Mouse (Mus musculus) ovary, adult 18-20 months (tissue): ENCODE measurements around the gene Olfr136.

Experiments used
- DNase-seq: peaks from one replicate; pipeline ENCODE4 v3.0.0; 2022; ENCODE audit warnings: low spot score, mixed read lengths

Gene Olfr136

DNA sequence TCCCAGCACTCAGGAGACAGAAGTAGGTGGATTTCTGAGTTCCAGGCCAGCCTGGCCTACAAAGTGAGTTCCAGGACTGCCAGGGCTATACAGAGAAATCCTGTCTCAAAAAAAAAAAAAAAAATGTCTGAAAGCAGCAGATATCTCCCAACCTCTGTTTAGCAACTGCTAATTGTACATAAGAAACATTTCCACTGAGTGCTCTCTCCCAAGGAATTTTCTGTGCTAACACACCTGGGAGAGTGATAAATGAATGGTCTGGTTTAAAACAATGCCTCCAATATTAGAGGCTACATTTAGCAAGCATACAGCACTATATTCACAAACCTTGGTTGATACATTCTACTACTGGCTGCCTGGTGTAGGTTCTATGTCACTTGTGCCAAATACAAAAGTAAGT, at the start of gene Olfr136:
TSS of gene Olfr136 (plus strand) at position 301 of the 400 bp plus-strand sequence.
- DNase-seq, result no peak

DNA sequence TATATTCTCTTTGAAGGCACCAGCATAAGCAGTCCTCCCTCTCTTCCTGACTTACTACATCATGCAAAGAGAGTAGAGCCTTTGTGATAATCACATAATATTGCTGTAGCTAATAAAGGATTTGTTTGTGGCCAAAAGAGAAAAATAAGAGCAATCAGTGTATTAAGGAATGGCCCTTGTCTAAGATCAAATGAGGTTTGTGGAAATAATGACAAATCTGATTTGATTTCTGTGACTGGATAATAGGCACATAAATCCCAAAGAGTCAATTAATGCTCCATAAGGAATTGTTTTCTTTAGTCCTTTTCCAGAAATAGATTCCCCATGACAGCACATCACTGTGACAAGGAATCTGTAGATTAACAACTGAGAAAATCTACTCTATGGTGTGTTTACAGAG, 22.2 kb upstream of the Olfr136 start, which contains the start of gene Olfr137:
TSS of gene Olfr137 (minus strand) at position 101 of the 400 bp plus-strand sequence.
- DNase-seq, result no peak
